Comparison of ENCODE assay signal across 13 mouse cellular contexts in the genomic region with DNA sequence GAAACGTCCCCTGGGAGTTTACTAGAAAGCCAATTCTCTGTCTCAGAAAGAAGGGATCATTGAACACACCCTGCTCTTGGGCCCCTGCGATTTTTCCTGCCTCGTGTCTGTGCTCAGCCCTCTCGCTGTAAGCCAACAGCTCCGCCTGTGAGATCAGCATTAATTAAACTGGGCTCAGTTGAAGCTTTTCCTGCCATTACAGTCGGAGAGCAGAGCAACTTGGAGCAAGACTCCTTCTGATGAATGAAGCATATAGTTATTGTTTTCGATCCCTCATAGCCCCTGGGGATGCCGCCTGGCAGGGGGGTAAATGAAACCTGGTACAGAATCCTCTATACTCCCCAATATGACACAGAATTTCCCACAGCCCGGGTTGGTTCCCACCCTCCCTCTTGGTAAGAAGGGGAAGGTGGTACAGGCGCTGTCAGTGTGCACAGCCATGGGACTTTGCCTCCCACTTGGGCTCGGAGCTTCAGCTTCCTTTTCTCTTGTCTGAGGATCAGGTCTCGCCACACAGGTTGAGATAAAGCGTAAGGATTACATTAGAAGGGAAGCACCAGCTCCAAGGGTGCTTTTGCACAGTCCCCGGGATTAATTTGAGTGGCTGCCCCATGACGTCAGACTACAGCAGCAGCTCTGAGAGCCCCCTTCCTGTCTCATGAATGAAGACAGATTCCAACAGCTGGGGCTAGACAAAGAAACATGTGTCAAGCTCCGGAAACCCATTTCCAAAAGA.
DNase-seq lines count a peak whose midpoint lies in the region; ATAC-seq and TF ChIP-seq lines count a peak whose summit lies in the region.
"Had no signal": no experiment of that assay in that cellular context is flagged by ENCODE, and none has a peak within 500 bp of the region (broad histone marks: within the 10 kb centered on the region; RNA-seq: fewer than 3 reads in every experiment).

No protein-coding gene starts in this region.

- 0 out of 2 replicates have a peak, but pooled peaks have one; percentile 12 for ATAC-seq in kidney, embryonic 16.5 days (ENCODE audit: low FRiP score, low TSS enrichment)
- no peak for ATAC-seq in embryonic facial prominence, embryonic 13.5 days (ENCODE audit: insufficient number of reproducible peaks, insufficient read depth, low FRiP score, low TSS enrichment, low read depth)
- peak; percentile 62 for ATAC-seq in hindbrain, postnatal 0 days
- ATAC-seq in neural tube, embryonic 15.5 days (ENCODE audit: low FRiP score): 0 out of 2 replicates have a peak, but pooled peaks have one; percentile 8
- no peak for ATAC-seq in megakaryocyte, adult 5-6 weeks (ENCODE audit: poor library complexity, severe bottlenecking)

- WGBS in kidney, embryonic 16.5 days: 40% methylated on average over 16 of the region's 16 CpGs
- 21% methylated on average over 16 of the region's 16 CpGs for WGBS in embryonic facial prominence, embryonic 13.5 days
- 17% methylated on average over 16 of the region's 16 CpGs for WGBS in hindbrain, postnatal 0 days
- WGBS in neural tube, embryonic 15.5 days: 30% methylated on average over 16 of the region's 16 CpGs

- H3K4me3 ChIP-seq in kidney, embryonic 16.5 days (ENCODE audit: low read length): no peak overlapping the region
- peak overlapping the region; percentile 9; the same call in 1 of the 2 replicates for H3K4me3 ChIP-seq in embryonic facial prominence, embryonic 13.5 days
- H3K4me3 ChIP-seq in hindbrain, postnatal 0 days (ENCODE audit: low read length): no peak overlapping the region
- no peak overlapping the region for H3K4me3 ChIP-seq in neural tube, embryonic 15.5 days (replicated peaks)
- no peak overlapping the region for H3K4me3 ChIP-seq in left cerebral cortex, adult 2 months
- H3K4me3 ChIP-seq: erythroblast, embryonic 14.5 days; limb, embryonic 12.5 days; myocyte had no signal

- no peak overlapping the region for H3K4me2 ChIP-seq in kidney, embryonic 16.5 days (replicated peaks; ENCODE audit: low read depth, low read length)
- H3K4me2 ChIP-seq in embryonic facial prominence, embryonic 13.5 days: peak overlapping the region; percentile 46
- H3K4me2 ChIP-seq in hindbrain, postnatal 0 days (ENCODE audit: low read depth, low read length): peak overlapping the region; percentile 36; the same call in 1 of the 2 replicates
- peak overlapping the region; percentile 2; the same call in 1 of the 2 replicates for H3K4me2 ChIP-seq in neural tube, embryonic 15.5 days
- H3K4me2 ChIP-seq: limb, embryonic 12.5 days had no signal

- DNase-seq in kidney, adult 8-10 months: no peak
- peak; percentile 73 for DNase-seq in hindbrain, postnatal 0 days (ENCODE audit: low spot score)
- DNase-seq in left cerebral cortex, postnatal 10 days (ENCODE audit: extremely low spot score in 1 of 2, low spot score in 2 of 2): no peak
- no peak for DNase-seq in left cerebral cortex, adult 2 months (ENCODE audit: extremely low spot score in 1 of 2, low spot score in 2 of 2)
- DNase-seq: kidney, adult 18-20 months had no signal

- no peak for TF ChIP-seq CTCF in hindbrain, postnatal 0 days (IDR thresholded peaks at IDR 0.05; ENCODE audit: low read depth)
- TF ChIP-seq CTCF in left cerebral cortex, adult 2 months (IDR thresholded peaks at IDR 0.05): no peak

- H3K4me1 ChIP-seq in kidney, embryonic 16.5 days (ENCODE audit: insufficient read depth, low read length): peaks cover 30% of the 10 kb centered on the region
- peaks cover 34% of the 10 kb centered on the region for H3K4me1 ChIP-seq in embryonic facial prominence, embryonic 13.5 days
- H3K4me1 ChIP-seq in hindbrain, postnatal 0 days (ENCODE audit: insufficient read depth, low read length): peaks cover 37% of the 10 kb centered on the region
- H3K4me1 ChIP-seq in neural tube, embryonic 15.5 days: peaks cover 39% of the 10 kb centered on the region

- no peak overlapping the region for H3K27ac ChIP-seq in kidney, embryonic 16.5 days (ENCODE audit: low read length)
- no peak overlapping the region for H3K27ac ChIP-seq in embryonic facial prominence, embryonic 13.5 days
- peak overlapping the region; percentile 15; the same call in 1 of the 2 replicates for H3K27ac ChIP-seq in hindbrain, postnatal 0 days
- H3K27ac ChIP-seq in neural tube, embryonic 15.5 days (replicated peaks): peak overlapping the region; percentile 0; the same call in 1 of the 2 replicates
- H3K27ac ChIP-seq in left cerebral cortex, adult 2 months: no peak overlapping the region
- H3K27ac ChIP-seq: limb, embryonic 12.5 days had no signal

- no peaks in the 10 kb centered on the region for H3K27me3 ChIP-seq in kidney, embryonic 16.5 days (ENCODE audit: insufficient read depth, low read length)
- no peaks in the 10 kb centered on the region for H3K27me3 ChIP-seq in embryonic facial prominence, embryonic 13.5 days
- no peaks in the 10 kb centered on the region for H3K27me3 ChIP-seq in hindbrain, postnatal 0 days (ENCODE audit: insufficient read depth, low read length)
- H3K27me3 ChIP-seq in neural tube, embryonic 15.5 days (replicated peaks): no peaks in the 10 kb centered on the region

- no peaks in the 10 kb centered on the region for H3K9me3 ChIP-seq in kidney, embryonic 16.5 days (ENCODE audit: low read length)
- H3K9me3 ChIP-seq in embryonic facial prominence, embryonic 13.5 days: no peaks in the 10 kb centered on the region
- no peaks in the 10 kb centered on the region for H3K9me3 ChIP-seq in hindbrain, postnatal 0 days (ENCODE audit: low read length)
- H3K9me3 ChIP-seq in neural tube, embryonic 15.5 days (replicated peaks): no peaks in the 10 kb centered on the region
- H3K9me3 ChIP-seq: limb, embryonic 12.5 days had no signal

- intact Hi-C loops in left cerebral cortex, postnatal 10 days (cut with DNase I): no loop called here
- intact Hi-C loops in left cerebral cortex, adult 2 months (cut with DNase I): loop anchor here (10.0 kb wide), 1 partner anchor 530 kb away; no protein-coding TSS in a partner anchor

- no peaks in the 10 kb centered on the region for H3K36me3 ChIP-seq in kidney, embryonic 16.5 days (ENCODE audit: insufficient read depth, low read length)
- no peaks in the 10 kb centered on the region for H3K36me3 ChIP-seq in embryonic facial prominence, embryonic 13.5 days
- no peaks in the 10 kb centered on the region for H3K36me3 ChIP-seq in hindbrain, postnatal 0 days (ENCODE audit: insufficient read depth, low read length)
- H3K36me3 ChIP-seq in neural tube, embryonic 15.5 days: no peaks in the 10 kb centered on the region
- H3K36me3 ChIP-seq: G1E; limb, embryonic 12.5 days had no signal

- no peak overlapping the region for H3K9ac ChIP-seq in kidney, embryonic 16.5 days (replicated peaks; ENCODE audit: low read length)
- H3K9ac ChIP-seq in embryonic facial prominence, embryonic 13.5 days: 0 out of 2 replicates have a peak overlapping the region, but pooled peaks have one; percentile 16
- H3K9ac ChIP-seq in hindbrain, postnatal 0 days (replicated peaks; ENCODE audit: low read length): no peak overlapping the region
- no peak overlapping the region for H3K9ac ChIP-seq in neural tube, embryonic 15.5 days (replicated peaks)
- H3K9ac ChIP-seq: limb, embryonic 12.5 days had no signal

Comparison
In these comparisons a context has a peak if more than half of its experiments do, and no peak if none do; other contexts are left out.
1. ATAC-seq: peak in kidney, embryonic 16.5 days (single experiment), hindbrain, postnatal 0 days (single experiment) and neural tube, embryonic 15.5 days (single experiment); none in embryonic facial prominence, embryonic 13.5 days (single experiment) and megakaryocyte, adult 5-6 weeks (single experiment).
2. H3K27ac ChIP-seq: peak in hindbrain, postnatal 0 days (single experiment) and neural tube, embryonic 15.5 days (single experiment); none in kidney, embryonic 16.5 days (single experiment), embryonic facial prominence, embryonic 13.5 days (single experiment) and left cerebral cortex, adult 2 months (single experiment).